Mouse (Mus musculus) natural killer cell, adult 2 months (primary cell): Measurements from ENCODE around the gene Srsf6.

Experiments used
- DNase-seq, 2 experiments: peaks; one replicate each; pipeline ENCODE4 v3.0.0; 2022; ENCODE audit warnings: low spot score in 2 of 2

Srsf6 gene

GRCm38 (mm10) chr2:162931674-162932650 is 634 bp downstream of the Srsf6 start:
- peak; percentile 61 to 62 for DNase-seq

- DNase-seq = no peak
Observed at GRCm38 (mm10) chr2:162932706-162933105, 1.4 kb downstream of the Srsf6 start.

DNA sequence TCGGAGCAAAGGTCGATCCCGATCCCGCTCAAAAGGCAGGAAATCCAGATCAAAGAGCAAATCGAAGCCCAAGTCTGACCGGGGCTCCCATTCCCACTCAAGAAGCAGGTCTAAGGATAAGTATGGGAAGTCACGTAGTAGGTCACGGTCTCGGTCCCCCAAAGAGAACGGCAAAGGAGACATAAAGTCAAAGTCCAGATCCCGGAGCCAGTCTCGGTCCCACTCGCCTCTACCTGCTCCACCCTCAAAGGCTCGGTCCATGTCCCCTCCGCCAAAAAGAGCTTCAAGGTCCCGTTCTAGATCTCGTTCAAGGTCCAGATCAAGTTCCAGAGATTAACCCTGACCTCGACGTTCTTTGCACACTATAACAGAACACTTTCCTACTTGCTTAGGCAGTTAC is 3.1 kb downstream of the Srsf6 start:
- DNase-seq = no peak

DNA sequence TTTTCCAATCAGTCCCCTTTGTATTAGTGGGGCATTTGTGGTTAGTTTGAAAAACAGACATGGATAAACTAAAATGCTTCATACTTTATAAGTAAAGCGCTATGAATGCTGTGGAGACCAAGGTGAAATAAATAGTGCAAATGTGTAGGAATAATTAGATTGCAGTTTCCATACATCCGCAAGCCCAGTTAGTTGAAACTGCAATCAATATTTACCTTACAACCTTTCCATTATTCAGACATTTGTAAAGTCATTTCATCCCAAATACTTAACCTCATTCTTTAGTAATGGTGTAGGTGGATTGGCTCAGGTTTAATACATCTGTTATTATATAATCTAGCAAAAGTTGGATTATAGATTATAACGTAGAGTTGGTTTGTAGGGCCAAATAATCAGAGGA is 4.4 kb downstream of the Srsf6 start:
- DNase-seq = no peak

DNA sequence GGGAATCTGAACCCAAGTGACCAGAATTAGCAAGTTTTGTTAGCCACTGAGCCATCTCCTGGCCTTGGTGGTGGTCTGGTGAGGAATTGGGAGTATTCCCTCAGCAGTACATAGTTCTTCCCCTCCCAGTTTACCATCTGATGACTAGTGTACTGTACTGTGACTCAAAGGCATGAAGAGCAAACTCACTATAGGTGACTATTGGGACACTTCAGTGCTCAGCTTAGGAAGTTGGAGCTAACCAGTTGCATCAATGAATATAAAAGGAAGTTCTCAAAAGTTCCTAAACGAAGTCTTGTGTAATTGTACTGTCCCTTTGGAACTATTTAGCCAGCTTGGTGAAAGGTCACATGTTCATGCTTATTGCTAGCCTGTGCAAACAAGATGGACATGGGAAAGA is 8.2 kb downstream of the Srsf6 start:
- DNase-seq = no peak

DNA sequence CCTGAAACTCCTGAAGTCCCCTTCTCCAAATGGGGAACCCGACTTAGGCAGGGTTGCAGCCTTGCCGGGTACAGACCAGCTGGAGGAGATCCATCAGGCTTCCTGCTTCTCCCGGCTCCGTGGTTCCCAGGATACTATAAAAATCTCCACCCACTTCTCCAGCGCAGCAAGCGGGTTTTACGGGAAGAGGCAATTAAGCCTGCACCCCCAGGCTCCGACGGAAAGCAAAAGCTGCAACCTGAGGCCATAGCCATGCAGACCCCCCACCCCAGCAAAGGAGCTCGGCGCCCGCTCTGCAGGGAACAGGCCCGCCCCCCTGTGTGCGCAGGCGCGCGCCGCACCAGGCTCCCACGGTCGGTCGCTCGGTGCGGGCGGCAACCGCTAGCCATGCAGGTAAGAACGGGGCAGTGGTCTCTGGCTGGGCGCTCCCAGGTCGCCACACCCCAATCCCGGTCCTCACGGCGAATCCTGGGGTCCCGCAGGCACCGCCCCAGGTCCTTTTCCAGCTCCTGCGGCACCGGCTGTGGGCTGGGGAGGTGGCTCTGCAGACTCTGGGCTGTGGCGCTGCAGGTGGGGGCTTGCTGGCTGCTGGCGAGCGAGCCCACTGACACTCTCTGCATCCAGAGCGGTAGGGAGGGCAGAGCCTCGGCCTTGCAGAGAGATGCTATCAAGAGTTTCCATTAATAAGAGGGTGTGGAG is 12.0 kb downstream of the Srsf6 start, which contains the start of gene L3mbtl1:
TSS of gene L3mbtl1 (plus strand) at position 325 of the 699 bp plus-strand sequence.
- DNase-seq = no peak

DNA sequence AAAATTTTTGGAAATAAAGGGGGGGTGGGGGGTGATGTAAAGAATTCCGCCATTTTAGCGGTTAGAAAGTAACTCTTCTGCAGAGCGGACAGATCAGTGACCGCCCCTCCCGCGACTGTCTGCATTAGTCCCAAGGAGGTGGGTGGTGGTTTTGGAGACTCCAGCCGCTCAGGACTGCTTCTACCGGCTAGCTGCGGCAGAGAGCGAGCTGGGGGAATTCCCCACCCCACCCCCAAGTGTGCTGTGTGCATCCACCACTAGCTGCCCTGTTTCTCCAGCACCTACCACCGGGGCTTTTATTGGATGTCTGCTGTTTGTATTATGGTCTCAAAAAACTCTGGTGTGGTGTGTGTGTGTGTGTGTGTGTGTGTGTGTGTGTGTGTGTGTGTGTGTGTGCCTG is 12.6 kb downstream of the Srsf6 start:
- DNase-seq = peak; percentile 16 to 20

GRCm38 (mm10) chr2:162946964-162947363 is 15.6 kb downstream of the Srsf6 start:
- no peak for DNase-seq

DNA sequence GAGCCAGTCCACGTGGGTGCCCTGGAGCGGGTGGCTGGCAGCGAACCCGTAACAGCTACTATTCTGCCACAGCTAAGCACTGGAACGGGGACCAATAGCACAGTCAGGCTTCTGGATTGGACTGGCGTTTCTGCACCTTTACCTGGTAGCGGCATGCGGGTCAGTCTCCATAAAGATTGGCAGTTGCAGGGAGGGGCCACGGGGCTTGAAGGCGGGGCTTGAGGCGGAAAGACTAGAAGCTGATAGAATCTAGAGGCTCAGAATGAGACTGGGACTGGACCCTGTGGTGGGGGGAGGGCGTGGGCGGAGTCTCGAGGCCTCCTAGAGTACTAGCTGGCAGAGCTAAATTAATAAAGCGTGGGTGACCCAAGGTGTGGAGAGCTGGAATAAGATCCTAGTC is 16.4 kb downstream of the Srsf6 start:
- DNase-seq = no peak

- DNase-seq = no peak
Observed at GRCm38 (mm10) chr2:162948221-162948620, 16.9 kb downstream of the Srsf6 start.

DNA sequence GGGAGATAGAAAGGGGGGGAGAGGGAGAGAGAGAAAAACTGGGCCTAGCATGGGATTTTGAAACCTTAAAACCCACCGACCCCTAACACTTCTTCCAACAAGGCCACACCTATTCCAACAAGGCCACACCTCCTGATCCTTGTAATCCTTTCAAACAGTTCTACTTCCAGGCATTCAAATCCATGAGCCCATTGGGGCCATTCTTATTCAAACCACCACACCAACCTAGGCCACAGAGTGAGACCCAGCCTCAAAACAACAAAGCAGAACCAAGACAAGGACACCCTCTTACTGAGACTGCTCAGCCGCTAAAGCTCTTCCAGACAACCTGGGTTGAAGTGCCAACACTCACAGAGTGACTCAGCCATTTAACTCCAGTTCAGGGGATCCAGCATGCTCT is 19.4 kb downstream of the Srsf6 start:
- no peak for DNase-seq

DNA sequence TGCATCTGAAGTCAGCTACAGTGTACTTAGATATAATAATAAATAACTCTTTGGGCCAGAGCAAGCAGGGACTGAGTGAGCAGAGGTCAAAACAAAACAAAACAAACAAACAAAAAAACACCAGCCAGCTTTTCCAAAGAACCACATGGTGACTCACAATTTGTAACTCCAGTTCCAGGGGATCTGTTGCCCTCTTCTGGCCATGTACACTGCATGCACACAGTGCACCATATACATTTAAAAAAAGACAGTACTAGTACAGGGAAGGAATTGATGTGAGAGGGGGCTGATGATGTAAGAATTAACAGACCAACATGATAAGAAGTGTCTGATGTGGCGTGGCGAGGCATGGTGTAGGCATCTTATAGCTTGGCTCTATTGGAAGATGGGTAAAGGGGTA is 25.5 kb downstream of the Srsf6 start:
- DNase-seq = no peak

- DNase-seq = no peak
Observed at GRCm38 (mm10) chr2:162961321-162961720, 30.0 kb downstream of the Srsf6 start.

DNA sequence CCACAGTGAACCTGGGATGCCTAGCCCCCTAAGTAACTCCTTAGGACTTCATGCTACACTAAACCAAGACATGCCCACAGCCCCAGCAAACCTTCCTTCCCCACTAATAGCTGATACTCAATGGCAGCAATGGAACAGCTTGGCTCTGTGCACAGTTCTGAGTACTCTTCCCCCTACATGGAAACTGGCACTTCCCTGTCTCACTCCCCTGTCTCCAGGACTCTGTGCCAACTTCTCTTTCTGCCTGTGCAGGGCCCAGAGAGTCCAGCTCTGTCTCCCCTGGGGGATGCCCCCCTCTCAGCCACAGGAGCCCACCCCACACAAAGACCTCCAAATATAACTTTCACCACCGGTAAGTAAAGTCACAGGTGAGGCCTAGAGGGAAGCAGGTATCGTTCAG is 35.4 kb downstream of the Srsf6 start:
- DNase-seq = no peak

GRCm38 (mm10) chr2:162968357-162968756 is 37.0 kb downstream of the Srsf6 start:
- DNase-seq = peak; percentile 22 to 34

DNA sequence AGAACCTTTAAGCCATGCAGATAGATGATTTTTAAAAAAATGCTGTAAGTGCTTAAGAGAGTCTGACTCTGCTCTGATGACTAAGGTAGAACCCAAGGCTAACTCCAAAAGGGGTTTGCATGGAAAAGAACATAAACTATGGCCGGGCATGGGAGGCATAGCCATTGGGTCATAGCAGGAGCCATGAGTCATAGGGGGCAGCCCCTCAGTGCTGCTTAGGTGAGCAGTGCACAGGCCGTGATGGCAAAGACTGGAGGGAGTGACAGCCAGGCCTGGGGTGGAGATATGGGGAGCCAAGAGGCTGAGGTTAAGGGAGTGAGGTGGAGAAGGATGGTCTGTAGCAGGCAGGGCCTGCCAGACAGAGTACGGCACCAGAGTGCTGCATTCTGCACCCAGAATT is 37.8 kb downstream of the Srsf6 start:
- DNase-seq = no peak

DNA sequence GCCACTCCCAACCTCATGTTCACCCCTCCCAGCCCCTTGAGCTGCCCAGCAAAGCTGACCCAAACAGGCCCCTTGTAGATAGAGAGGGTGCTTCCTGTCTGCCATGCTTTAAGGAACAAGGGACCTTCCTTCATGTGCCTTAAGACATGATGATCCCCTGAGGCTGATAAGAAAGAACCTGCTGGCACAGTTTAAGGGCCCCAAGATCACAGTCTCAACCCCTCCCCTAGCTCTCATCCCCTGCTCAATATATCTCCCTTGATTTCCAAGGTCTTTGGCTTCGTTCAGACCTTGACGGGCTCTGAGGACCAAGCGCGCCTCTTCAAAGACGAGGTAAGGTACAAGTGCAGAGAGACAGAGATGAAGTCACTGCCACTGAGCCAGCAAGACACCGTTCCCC is 39.6 kb downstream of the Srsf6 start:
- DNase-seq = no peak

GRCm38 (mm10) chr2:162972752-162973151 is 41.4 kb downstream of the Srsf6 start:
- no peak for DNase-seq

DNA sequence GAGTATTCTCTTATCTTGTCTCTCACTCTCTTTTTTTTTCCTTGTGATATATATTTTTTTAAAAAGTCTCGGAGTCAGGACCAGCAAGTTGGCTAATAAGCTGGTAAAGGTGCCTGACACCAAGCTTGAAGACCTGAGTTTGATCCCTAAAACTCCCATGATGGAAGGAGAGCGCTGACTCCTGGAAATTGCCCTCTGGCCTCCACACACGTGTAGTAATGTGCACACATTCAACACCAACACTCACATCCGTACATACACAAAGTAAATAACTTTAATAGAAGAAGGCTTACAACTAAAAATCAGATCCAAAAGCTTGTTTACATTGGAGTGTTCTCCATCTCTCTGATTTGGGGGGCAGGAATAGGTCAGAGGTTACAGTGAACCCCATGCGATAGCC is 41.9 kb downstream of the Srsf6 start:
- DNase-seq = no peak

DNA sequence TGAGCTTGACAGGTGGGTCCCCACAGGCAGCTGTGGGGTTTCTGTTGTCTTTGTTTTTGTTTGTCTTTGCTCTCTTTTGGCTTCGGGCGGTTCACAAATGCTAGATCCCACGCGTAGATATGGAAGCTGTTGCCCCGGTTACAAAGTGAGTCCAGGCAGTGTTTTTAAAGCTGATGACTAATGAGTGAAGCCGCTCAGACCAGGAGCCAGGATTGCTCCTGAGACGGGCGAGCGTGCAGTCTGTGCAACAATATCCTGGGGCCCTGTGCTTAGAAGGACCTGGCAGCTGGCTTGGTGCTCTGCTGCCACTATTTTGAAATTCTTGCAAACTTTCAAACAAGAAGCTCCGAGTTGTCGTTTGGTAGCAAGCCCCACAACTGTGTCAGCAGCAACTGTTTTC is 42.3 kb downstream of the Srsf6 start:
- DNase-seq = no peak

GRCm38 (mm10) chr2:162975157-162975775 is 43.9 kb downstream of the Srsf6 start:
- no peak for DNase-seq

DNA sequence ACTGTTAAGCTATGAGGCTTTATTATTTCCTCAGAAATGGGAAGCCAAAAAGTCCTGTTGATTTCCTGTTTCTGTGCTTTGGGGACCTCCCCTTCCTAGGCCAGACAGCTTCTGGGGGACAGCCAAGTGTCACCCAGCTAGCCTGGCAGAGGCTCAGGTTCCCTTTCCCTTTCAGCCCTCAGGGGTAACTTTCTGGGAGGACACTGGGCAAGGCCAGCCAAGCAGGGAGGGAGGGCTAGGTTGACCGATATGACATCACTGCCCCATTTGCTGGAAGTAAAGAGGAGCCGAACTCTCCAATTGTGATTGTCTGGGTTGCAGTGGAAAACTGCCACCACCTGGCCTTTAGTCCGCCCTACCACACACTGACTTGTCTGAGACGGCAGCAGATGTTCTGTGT is 44.7 kb downstream of the Srsf6 start:
- DNase-seq = no peak
